Mouse (Mus musculus): Measurements from ENCODE around the gene Mycbpap. TPM values are rescaled to one million over a fixed set of nuclear protein-coding genes. Genes with fewer than 3 reads are reported as not detected.

Mycbpap gene
- polyA plus RNA-seq, 1 experiment from 2014 or later = 3.8 TPM

GRCm38 (mm10) chr11:94457001-94457400, 64.5 kb downstream of the Mycbpap start:
- H3K9me3 ChIP-seq = no peaks in the 10 kb centered on the region
- H3K4me1 ChIP-seq (replicated peaks) = peaks cover 37% of the 10 kb centered on the region
- no peak overlapping the region for H3K9ac ChIP-seq
- peaks cover 62% of the 10 kb centered on the region for H3K36me3 ChIP-seq
- H3K27ac ChIP-seq = no peak overlapping the region
- H3K4me3 ChIP-seq = no peak overlapping the region
- H3K27me3 ChIP-seq = no peaks in the 10 kb centered on the region
- ATAC-seq (ENCODE audit: low FRiP score) = no peak
- H3K4me2 ChIP-seq = no peak overlapping the region
- 87% methylated on average over 15 of the region's 15 CpGs for WGBS

GRCm38 (mm10) chr11:94456347-94456746, 65.2 kb downstream of the Mycbpap start:
- WGBS = 88% methylated on average over 3 of the region's 3 CpGs
- Histone ChIP-seq H3K4me2 (no peak overlapping the region), H3K4me1 (replicated peaks) (peaks cover 41% of the 10 kb centered on the region), H3K4me3 (no peak overlapping the region), H3K36me3 (peaks cover 56% of the 10 kb centered on the region), H3K9me3 (no peaks in the 10 kb centered on the region), H3K27ac (no peak overlapping the region; the same call in 1 of the 2 replicates), H3K27me3 (no peaks in the 10 kb centered on the region), H3K9ac (0 out of 2 replicates have a peak overlapping the region, but pooled peaks have one; percentile 8)
- ATAC-seq (ENCODE audit: low FRiP score) = no peak

DNA sequence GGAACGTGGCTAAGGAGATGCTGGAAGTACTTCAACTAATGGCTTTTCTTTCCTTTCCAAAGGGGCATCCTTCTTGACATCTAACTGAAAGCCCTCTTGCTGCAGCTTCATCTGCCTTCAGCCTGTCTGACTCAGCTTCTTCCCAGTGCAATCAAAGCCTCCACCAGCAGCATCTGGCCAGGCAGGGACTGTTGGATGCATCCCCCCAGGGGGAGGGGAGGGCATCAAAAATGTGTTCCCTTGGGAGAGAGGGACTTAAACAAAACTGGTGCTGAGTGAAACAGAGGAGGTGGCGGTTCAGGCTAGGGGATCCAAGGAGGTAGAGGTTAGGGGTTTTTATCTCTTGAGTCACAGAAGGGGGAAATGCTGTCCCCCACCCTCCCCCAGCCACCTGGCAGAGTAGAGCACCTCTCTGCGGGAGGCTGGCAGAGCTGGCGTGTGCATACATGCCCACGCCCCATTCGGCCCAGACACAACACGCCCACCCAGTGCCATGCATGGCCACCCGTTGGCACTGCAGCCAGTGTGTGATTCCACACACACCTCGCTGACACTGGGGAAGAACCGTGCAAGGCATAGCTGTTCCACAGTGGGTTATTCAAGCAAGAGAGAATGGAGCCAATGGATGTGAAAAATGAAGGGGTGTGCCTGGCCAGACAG, 66.3 kb downstream of the Mycbpap start:
- Histone ChIP-seq H3K4me1 (replicated peaks) (peaks cover 52% of the 10 kb centered on the region), H3K9me3 (no peaks in the 10 kb centered on the region), H3K36me3 (peaks cover 45% of the 10 kb centered on the region), H3K4me2 (no peak overlapping the region), H3K27ac (no peak overlapping the region), H3K9ac (no peak overlapping the region), H3K27me3 (no peaks in the 10 kb centered on the region), H3K4me3 (no peak overlapping the region)
- ATAC-seq (ENCODE audit: low FRiP score) = no peak
- WGBS = 63% methylated on average over 10 of the region's 10 CpGs

GRCm38 (mm10) chr11:94454756-94455155, 66.8 kb downstream of the Mycbpap start:
- peaks cover 57% of the 10 kb centered on the region for H3K4me1 ChIP-seq (replicated peaks)
- H3K36me3 ChIP-seq = peaks cover 40% of the 10 kb centered on the region
- no peak overlapping the region for H3K4me3 ChIP-seq
- H3K4me2 ChIP-seq = no peak overlapping the region
- H3K27ac ChIP-seq = peak overlapping the region; percentile 24; the same call in 1 of the 2 replicates
- ATAC-seq (ENCODE audit: low FRiP score) = no peak
- H3K27me3 ChIP-seq = no peaks in the 10 kb centered on the region
- WGBS = 63% methylated on average over 5 of the region's 5 CpGs
- no peak overlapping the region for H3K9ac ChIP-seq
- H3K9me3 ChIP-seq = no peaks in the 10 kb centered on the region

Other genes starting within 250 kb of the Mycbpap start
- 0.43 and 0.70 TPM in 2 replicates for gene Gm21885, start 239.9 kb downstream of the Mycbpap start, polyA plus RNA-seq (2015; fragmentation: Nextera tagmentation; extraction: Ambion mirVana)
- 163 and 167 TPM in 2 replicates for gene Luc7l3, start 199.8 kb downstream of the Mycbpap start, polyA plus RNA-seq (2015; fragmentation: Nextera tagmentation; extraction: Ambion mirVana)
- 10.6 and 12.9 TPM in 2 replicates for gene Ankrd40, start 193.7 kb downstream of the Mycbpap start, polyA plus RNA-seq (2015; fragmentation: Nextera tagmentation; extraction: Ambion mirVana)
- gene Abcc3, start 128.7 kb downstream of the Mycbpap start, polyA plus RNA-seq (2015; fragmentation: Nextera tagmentation; extraction: Ambion mirVana) = 0.50 and 0.77 TPM in 2 replicates
- gene Cacna1g, start 47.5 kb downstream of the Mycbpap start, polyA plus RNA-seq (2015; fragmentation: Nextera tagmentation; extraction: Ambion mirVana) = 13.6 and 14.2 TPM in 2 replicates
- 0.17 and 0.56 TPM in 2 replicates for gene Spata20, start 35.6 kb downstream of the Mycbpap start, polyA plus RNA-seq (2015; fragmentation: Nextera tagmentation; extraction: Ambion mirVana)
- gene Epn3, start 21.8 kb downstream of the Mycbpap start, polyA plus RNA-seq (2015; fragmentation: Nextera tagmentation; extraction: Ambion mirVana) = 0.44 and 0.90 TPM in 2 replicates
- gene Rsad1, start 27.5 kb upstream of the Mycbpap start, polyA plus RNA-seq (2015; fragmentation: Nextera tagmentation; extraction: Ambion mirVana) = 4.7 and 5.1 TPM in 2 replicates
- gene Chad, start 43.3 kb upstream of the Mycbpap start, polyA plus RNA-seq (2015; fragmentation: Nextera tagmentation; extraction: Ambion mirVana) = 0.32 and 0.38 TPM in 2 replicates
- gene Acsf2, start 80.1 kb upstream of the Mycbpap start, polyA plus RNA-seq (2015; fragmentation: Nextera tagmentation; extraction: Ambion mirVana) = 1.6 and 1.7 TPM in 2 replicates
- gene Lrrc59, start 108.0 kb upstream of the Mycbpap start, polyA plus RNA-seq (2015; fragmentation: Nextera tagmentation; extraction: Ambion mirVana) = 155 and 163 TPM in 2 replicates
- gene Mrpl27, start 132.0 kb upstream of the Mycbpap start, polyA plus RNA-seq (2015; fragmentation: Nextera tagmentation; extraction: Ambion mirVana) = 144 and 152 TPM in 2 replicates
- 6.2 and 6.4 TPM in 2 replicates for gene Eme1, start 132.2 kb upstream of the Mycbpap start, polyA plus RNA-seq (2015; fragmentation: Nextera tagmentation; extraction: Ambion mirVana)
- gene Xylt2, start 155.8 kb upstream of the Mycbpap start, polyA plus RNA-seq (2015; fragmentation: Nextera tagmentation; extraction: Ambion mirVana) = 12.2 TPM in 2 replicates
- gene Gm11541, start 182.8 kb upstream of the Mycbpap start, polyA plus RNA-seq (2015; fragmentation: Nextera tagmentation; extraction: Ambion mirVana) = 0.09 and 0.12 TPM in 2 replicates
- 0.14 TPM in 1 of 2 replicates, not detected in the other for gene Cdc34b, start 220.0 kb upstream of the Mycbpap start, polyA plus RNA-seq (2015; fragmentation: Nextera tagmentation; extraction: Ambion mirVana)

Measured in hindbrain, embryonic 13.5 days (tissue).